Mouse (Mus musculus) heart, embryonic 10.5 days (tissue): ENCODE measurements around the gene Dohh. TPM values are rescaled to one million over a fixed set of nuclear protein-coding genes. Genes with fewer than 3 reads are reported as not detected.

ENCODE experiments used
- DNase-seq: peaks from one replicate; pipeline ENCODE4 v3.0.0-alpha.2; 2017; ENCODE audit warnings: low spot score
- H3K27ac ChIP-seq: fragments of 300-500 bp; sonication (generic); 2 replicates; pipeline ENCODE4 v1.5.1; 2016; ENCODE audit warnings: mild to moderate bottlenecking
- H3K27me3 ChIP-seq: fragments of 300-500 bp; sonication (generic); 2 replicates; pipeline ENCODE4 v1.6.1; 2016; ENCODE audit warnings: mild to moderate bottlenecking; ENCODE audit not compliant: poor library complexity, insufficient read depth, severe bottlenecking
- H3K36me3 ChIP-seq: fragments of 300-500 bp; sonication (generic); 2 replicates; pipeline ENCODE4 v1.6.1; 2016; ENCODE audit warnings: mild to moderate bottlenecking, moderate library complexity
- H3K4me1 ChIP-seq: fragments of 300-500 bp; sonication (generic); 2 replicates; pipeline ENCODE4 v1.6.1; 2016; ENCODE audit warnings: mild to moderate bottlenecking
- H3K4me3 ChIP-seq: fragments of 300-500 bp; sonication (generic); 2 replicates; pipeline ENCODE4 v1.5.1; 2016; ENCODE audit warnings: mild to moderate bottlenecking, moderate library complexity
- H3K9me3 ChIP-seq: fragments of 300-500 bp; sonication (generic); 2 replicates; pipeline ENCODE4 v1.6.1; 2016; ENCODE audit warnings: mild to moderate bottlenecking, moderate library complexity
- WGBS: fragments of 180-500 bp; shearing (Covaris S2); methylation state at CpG from one replicate; pipeline ENCODE4 v1.1.7; 2016; 5-methylcytosine and 5-hydroxymethylcytosine counted together
- polyA plus RNA-seq: library from polyadenylated mRNA; unstranded; fragments of >200 nt; fragmentation: Nextera tagmentation; extraction: Ambion mirVana; gene quantifications from 2 replicates; pipeline ENCODE4 v1.2.1, GENCODE M21; 2016

The Dohh gene
- polyA plus RNA-seq, 1 experiment from 2014 or later, result 105 TPM

- WGBS, result 58% methylated on average over 3 of the region's 3 CpGs
- no peak for DNase-seq
- H3K36me3 ChIP-seq, result peaks cover 17% of the 10 kb centered on the region
- peaks cover 33% of the 10 kb centered on the region for H3K4me1 ChIP-seq
- no peaks in the 10 kb centered on the region for H3K27me3 ChIP-seq
- H3K4me3 ChIP-seq, result peak overlapping the region; percentile 94
- H3K9me3 ChIP-seq, result no peaks in the 10 kb centered on the region
- peak overlapping the region; percentile 98 for H3K27ac ChIP-seq
Observed at GRCm38 (mm10) chr10:81379183-81379553, 5.1 kb upstream of the Dohh start.

GRCm38 (mm10) chr10:81379809-81380378 lies 4.3 kb upstream of the Dohh start:
- Histone ChIP-seq H3K36me3 (peaks cover 13% of the 10 kb centered on the region), H3K4me3 (no peak overlapping the region), H3K27me3 (no peaks in the 10 kb centered on the region), H3K9me3 (no peaks in the 10 kb centered on the region), H3K27ac (peak overlapping the region; percentile 22; the same call in 1 of the 2 replicates), H3K4me1 (peaks cover 34% of the 10 kb centered on the region)
- 94% methylated on average over 6 of the region's 6 CpGs for WGBS
- DNase-seq, result no peak

GRCm38 (mm10) chr10:81382039-81382438 lies 2.2 kb upstream of the Dohh start:
- Histone ChIP-seq H3K27ac (peak overlapping the region; percentile 65; the same call in 1 of the 2 replicates), H3K4me1 (peaks cover 38% of the 10 kb centered on the region), H3K4me3 (no peak overlapping the region), H3K27me3 (no peaks in the 10 kb centered on the region), H3K36me3 (peaks cover 15% of the 10 kb centered on the region), H3K9me3 (no peaks in the 10 kb centered on the region)
- no peak for DNase-seq
- WGBS, result 55% methylated on average over 5 of the region's 5 CpGs

- Histone ChIP-seq H3K4me1 (peaks cover 38% of the 10 kb centered on the region), H3K27ac (peak overlapping the region; percentile 93), H3K9me3 (no peaks in the 10 kb centered on the region), H3K4me3 (peak overlapping the region; percentile 96), H3K27me3 (no peaks in the 10 kb centered on the region), H3K36me3 (peaks cover 40% of the 10 kb centered on the region)
- under 1% methylated on average over 19 of the region's 19 CpGs for WGBS
- DNase-seq, result no peak
Observed at GRCm38 (mm10) chr10:81384605-81384982, 366 bp downstream of the Dohh start.

GRCm38 (mm10) chr10:81385603-81386306 lies 1.5 kb downstream of the Dohh start:
- H3K27me3 ChIP-seq, result no peaks in the 10 kb centered on the region
- peaks cover 47% of the 10 kb centered on the region for H3K4me1 ChIP-seq
- WGBS, result 81% methylated on average over 22 of the region's 22 CpGs
- H3K36me3 ChIP-seq, result peaks cover 43% of the 10 kb centered on the region
- H3K27ac ChIP-seq, result 0 out of 2 replicates have a peak overlapping the region, but pooled peaks have one; percentile 93
- no peaks in the 10 kb centered on the region for H3K9me3 ChIP-seq
- H3K4me3 ChIP-seq, result peak overlapping the region; percentile 96
- no peak for DNase-seq

GRCm38 (mm10) chr10:81387716-81388115 lies 3.5 kb downstream of the Dohh start:
- 91% methylated on average over 20 of the region's 20 CpGs for WGBS
- H3K27me3 ChIP-seq, result no peaks in the 10 kb centered on the region
- peaks cover 50% of the 10 kb centered on the region for H3K36me3 ChIP-seq
- DNase-seq, result no peak
- no peak overlapping the region for H3K4me3 ChIP-seq
- no peaks in the 10 kb centered on the region for H3K9me3 ChIP-seq
- H3K4me1 ChIP-seq, result peaks cover 42% of the 10 kb centered on the region
- H3K27ac ChIP-seq, result no peak overlapping the region

GRCm38 (mm10) chr10:81388505-81389055 lies 4.4 kb downstream of the Dohh start, which contains the start of gene Gm48552:
Gm48552 (plus strand) TSS chr10:81389005.
- no peak within 1 kb of the TSS for H3K4me3 ChIP-seq
- H3K36me3 ChIP-seq, result peaks cover 50% of the 10 kb centered on the region
- H3K27ac ChIP-seq, result 0 out of 2 replicates have a peak within 1 kb of the TSS, but pooled peaks have one; percentile 31
- no peaks in the 10 kb centered on the region for H3K27me3 ChIP-seq
- no peak for DNase-seq
- 88% methylated on average over 5 of the region's 5 CpGs for WGBS
- peaks cover 51% of the 10 kb centered on the region for H3K4me1 ChIP-seq
- no peaks in the 10 kb centered on the region for H3K9me3 ChIP-seq

GRCm38 (mm10) chr10:81389373-81389772 lies 5.1 kb downstream of the Dohh start:
- Histone ChIP-seq H3K27me3 (no peaks in the 10 kb centered on the region), H3K27ac (0 out of 2 replicates have a peak overlapping the region, but pooled peaks have one; percentile 31), H3K9me3 (no peaks in the 10 kb centered on the region), H3K4me3 (no peak overlapping the region), H3K4me1 (peaks cover 56% of the 10 kb centered on the region), H3K36me3 (peaks cover 50% of the 10 kb centered on the region)
- 65% methylated on average over 3 of the region's 3 CpGs for WGBS
- DNase-seq, result no peak

- no peak overlapping the region for H3K4me3 ChIP-seq
- peaks cover 52% of the 10 kb centered on the region for H3K4me1 ChIP-seq
- peaks cover 50% of the 10 kb centered on the region for H3K36me3 ChIP-seq
- no peaks in the 10 kb centered on the region for H3K9me3 ChIP-seq
- H3K27ac ChIP-seq, result 0 out of 2 replicates have a peak overlapping the region, but pooled peaks have one; percentile 31
- H3K27me3 ChIP-seq, result no peaks in the 10 kb centered on the region
- DNase-seq, result no peak
- WGBS, result 66% methylated on average over 23 of the region's 23 CpGs
Observed at GRCm38 (mm10) chr10:81389801-81390677, 5.8 kb downstream of the Dohh start.

- 91% methylated on average over 13 of the region's 13 CpGs for WGBS
- H3K4me1 ChIP-seq, result peaks cover 47% of the 10 kb centered on the region
- peaks cover 50% of the 10 kb centered on the region for H3K36me3 ChIP-seq
- no peak overlapping the region; the same call in 1 of the 2 replicates for H3K27ac ChIP-seq
- no peaks in the 10 kb centered on the region for H3K27me3 ChIP-seq
- DNase-seq, result no peak
- no peaks in the 10 kb centered on the region for H3K9me3 ChIP-seq
- no peak overlapping the region for H3K4me3 ChIP-seq
Observed at GRCm38 (mm10) chr10:81390678-81390965, 6.4 kb downstream of the Dohh start.

- 81% methylated on average over 6 of the region's 6 CpGs for WGBS
- H3K27me3 ChIP-seq, result peaks cover 8% of the 10 kb centered on the region
- no peak overlapping the region for H3K4me3 ChIP-seq
- no peaks in the 10 kb centered on the region for H3K9me3 ChIP-seq
- peaks cover 41% of the 10 kb centered on the region for H3K4me1 ChIP-seq
- H3K27ac ChIP-seq, result no peak overlapping the region
- peaks cover 33% of the 10 kb centered on the region for H3K36me3 ChIP-seq
- no peak for DNase-seq
Observed at GRCm38 (mm10) chr10:81392270-81392669, 8.0 kb downstream of the Dohh start.

- DNase-seq, result no peak
- Histone ChIP-seq H3K9me3 (no peaks in the 10 kb centered on the region), H3K27me3 (peaks cover 13% of the 10 kb centered on the region), H3K4me3 (peak within 1 kb of the TSS; percentile 54), H3K36me3 (peaks cover 32% of the 10 kb centered on the region), H3K4me1 (peaks cover 43% of the 10 kb centered on the region), H3K27ac (peak within 1 kb of the TSS; percentile 83)
- WGBS, result 64% methylated on average over 14 of the region's 14 CpGs
Observed at GRCm38 (mm10) chr10:81392781-81393185, 8.6 kb downstream of the Dohh start, which contains the start of gene Smim24. Smim24 (plus strand) TSS chr10:81393051.
